In genomic region chr11:61354346-61354745, GRCm38 (mm10) we compare ENCODE assay signal across 31 mouse cellular contexts. TPM values are rescaled to one million over a fixed set of nuclear protein-coding genes. Genes with fewer than 3 reads are reported as not detected.
DNase-seq lines count a peak whose midpoint lies in the region; ATAC-seq lines count a peak whose summit lies in the region.
"Had no signal": no experiment of that assay in that cellular context is flagged by ENCODE, and none has a peak within 500 bp of the region (broad histone marks: within the 10 kb centered on the region; RNA-seq: fewer than 3 reads in every experiment).

No protein-coding gene starts in this region.

- no peaks in the 10 kb centered on the region for H3K27me3 ChIP-seq in kidney, embryonic 14.5 days (ENCODE audit: control insufficient read depth, insufficient read depth, low read length)
- no peaks in the 10 kb centered on the region for H3K27me3 ChIP-seq in midbrain, embryonic 16.5 days (ENCODE audit: control insufficient read depth, insufficient read depth, low read depth, low read length)
- H3K27me3 ChIP-seq: embryonic facial prominence, embryonic 13.5 days; hindbrain, embryonic 12.5 days; liver, embryonic 13.5 days; lung, embryonic 15.5 days; neural tube, embryonic 13.5 days had no signal

- H3K4me2 ChIP-seq in kidney, embryonic 14.5 days (replicated peaks; ENCODE audit: low read depth, low read length): no peak overlapping the region
- no peak overlapping the region for H3K4me2 ChIP-seq in midbrain, embryonic 16.5 days (ENCODE audit: low read length)
- H3K4me2 ChIP-seq: embryonic facial prominence, embryonic 13.5 days; heart, embryonic 11.5 days; hindbrain, embryonic 12.5 days; liver, embryonic 13.5 days; lung, embryonic 15.5 days; midbrain, embryonic 11.5 days; neural tube, embryonic 13.5 days had no signal

- no peak overlapping the region for H3K4me3 ChIP-seq in kidney, embryonic 14.5 days (ENCODE audit: low read length)
- H3K4me3 ChIP-seq in midbrain, embryonic 16.5 days (ENCODE audit: low read depth, low read length): no peak overlapping the region
- H3K4me3 ChIP-seq: embryonic facial prominence, embryonic 13.5 days; gastrocnemius, adult 2 months; hindbrain, embryonic 12.5 days; liver, embryonic 13.5 days; lung, embryonic 15.5 days; neural tube, embryonic 13.5 days had no signal

- no peak overlapping the region for H3K27ac ChIP-seq in kidney, embryonic 14.5 days (ENCODE audit: low read depth, low read length)
- no peak overlapping the region for H3K27ac ChIP-seq in midbrain, embryonic 16.5 days (ENCODE audit: low read length)
- H3K27ac ChIP-seq: embryonic facial prominence, embryonic 13.5 days; gastrocnemius, adult 2 months; hindbrain, embryonic 12.5 days; liver, embryonic 13.5 days; lung, embryonic 15.5 days; neural tube, embryonic 13.5 days had no signal

- peaks cover 7% of the 10 kb centered on the region for H3K4me1 ChIP-seq in kidney, embryonic 14.5 days (ENCODE audit: control insufficient read depth, insufficient read depth, low read length)
- H3K4me1 ChIP-seq in midbrain, embryonic 16.5 days (ENCODE audit: control insufficient read depth, insufficient read depth, low read length): no peaks in the 10 kb centered on the region
- H3K4me1 ChIP-seq: hindbrain, embryonic 12.5 days; liver, embryonic 13.5 days; neural tube, embryonic 13.5 days had no signal

- no peaks in the 10 kb centered on the region for H3K9me3 ChIP-seq in kidney, embryonic 14.5 days (ENCODE audit: control insufficient read depth, low read length)
- no peaks in the 10 kb centered on the region for H3K9me3 ChIP-seq in midbrain, embryonic 16.5 days (replicated peaks; ENCODE audit: control insufficient read depth, low read length, poor library complexity, severe bottlenecking)
- H3K9me3 ChIP-seq: embryonic facial prominence, embryonic 13.5 days; G1E; hindbrain, embryonic 12.5 days; liver, embryonic 13.5 days; lung, embryonic 15.5 days; neural tube, embryonic 13.5 days had no signal

- ATAC-seq in kidney, embryonic 14.5 days (ENCODE audit: low FRiP score, low TSS enrichment): no peak
- no peak for ATAC-seq in midbrain, embryonic 16.5 days
- ATAC-seq: forebrain, embryonic 16.5 days had no signal

- WGBS in kidney, embryonic 14.5 days: 58% methylated on average over 6 of the region's 6 CpGs
- WGBS in midbrain, embryonic 16.5 days: 89% methylated on average over 6 of the region's 6 CpGs

- no peaks in the 10 kb centered on the region for H3K36me3 ChIP-seq in kidney, embryonic 14.5 days (ENCODE audit: control insufficient read depth, insufficient read depth, low read length)
- H3K36me3 ChIP-seq in midbrain, embryonic 16.5 days (ENCODE audit: control insufficient read depth, insufficient read depth, low read length): no peaks in the 10 kb centered on the region
- H3K36me3 ChIP-seq: embryonic facial prominence, embryonic 13.5 days; G1E; hindbrain, embryonic 12.5 days; liver, embryonic 13.5 days; lung, embryonic 15.5 days; neural tube, embryonic 13.5 days had no signal

- peak; percentile 81 for DNase-seq in kidney, adult 11 months
- DNase-seq in urinary bladder, postnatal 14 days (ENCODE audit: low spot score): peak; percentile 12
- no peak for DNase-seq in urinary bladder, postnatal 4 days (ENCODE audit: low spot score in 2 of 2)
- DNase-seq in kidney, postnatal 14 days: peak; percentile 69
- DNase-seq in lung, postnatal 10 days: no peak
- no peak for DNase-seq in cerebellum, postnatal 4 days (ENCODE audit: low spot score in 2 of 2)
- DNase-seq: adrenal gland, adult 8-10 months; cerebellum, adult 2 months; cerebellum, postnatal 25 days; embryo, embryonic 11 days; gastrocnemius, adult 2 months; gastrocnemius, postnatal 36 days; heart, adult 18-20 months; heart, postnatal 36 days; liver, embryonic 13.5 days; lung, postnatal 36 days; right cerebral cortex, postnatal 4 days; thymus, adult 2 months; thymus, postnatal 36 days had no signal

- H3K9ac ChIP-seq in kidney, embryonic 14.5 days (ENCODE audit: low read depth, low read length): no peak overlapping the region
- H3K9ac ChIP-seq in midbrain, embryonic 16.5 days (ENCODE audit: low read depth, low read length): no peak overlapping the region
- H3K9ac ChIP-seq: embryonic facial prominence, embryonic 13.5 days; hindbrain, embryonic 12.5 days; liver, embryonic 13.5 days; lung, embryonic 15.5 days; neural tube, embryonic 13.5 days had no signal

RNA-seq across cellular contexts. Expression of gene Slc47a2, which starts 11.7 kb away (rescaled TPM):
- polyA plus RNA-seq in kidney, embryonic 14.5 days (2014; fragmentation: Nextera tagmentation; extraction: Ambion mirVana): not detected in 2 replicates
- polyA plus RNA-seq in midbrain, embryonic 16.5 days (2015; fragmentation: Nextera tagmentation; extraction: Ambion mirVana): 0.09 TPM in 1 of 2 replicates, not detected in the other
- polyA plus RNA-seq: embryonic facial prominence, embryonic 13.5 days; forebrain, embryonic 11.5 days; forebrain, embryonic 16.5 days; G1E; hindbrain, embryonic 12.5 days; limb, embryonic 11.5 days; midbrain, embryonic 11.5 days; neural tube, embryonic 13.5 days had no signal

RNA-seq across cellular contexts. Expression of gene Slc47a1, which starts 23.8 kb away (rescaled TPM):
- polyA plus RNA-seq in kidney, embryonic 14.5 days (2014; fragmentation: Nextera tagmentation; extraction: Ambion mirVana): 4.3 and 9.1 TPM in 2 replicates
- 0.21 and 0.46 TPM in 2 replicates for polyA plus RNA-seq in midbrain, embryonic 16.5 days (2015; fragmentation: Nextera tagmentation; extraction: Ambion mirVana)
- polyA plus RNA-seq: G1E; neural tube, embryonic 13.5 days had no signal

Comparison
In these comparisons a context has a peak if more than half of its experiments do, and no peak if none do; other contexts are left out.
1. DNase-seq: peak in kidney, adult 11 months (single experiment), urinary bladder, postnatal 14 days (single experiment) and kidney, postnatal 14 days (single experiment); none in urinary bladder, postnatal 4 days (0 of 2), lung, postnatal 10 days (single experiment) and cerebellum, postnatal 4 days (0 of 2).